Mouse (Mus musculus) midbrain, embryonic 11.5 days (tissue): ENCODE measurements around the gene Traf3ip2. TPM values are rescaled to one million over a fixed set of nuclear protein-coding genes. Genes with fewer than 3 reads are reported as not detected.

Experiments
- ATAC-seq: fragments of 200-750 bp; cut with Nextera tagmentation; 2 replicates; pipeline ENCODE4 v1.8.0; 2017; ENCODE audit warnings: moderate TSS enrichment, moderate library complexity; ENCODE audit not compliant: low FRiP score
- DNase-seq: peaks from one replicate; pipeline ENCODE4 v3.0.0; 2015; ENCODE audit warnings: low spot score; ENCODE audit errors: missing footprints
- H3K27ac ChIP-seq: fragments of 300-500 bp; sonication (generic); 2 replicates; pipeline ENCODE4 v1.5.1; 2014; ENCODE audit warnings: low read depth, low read length
- H3K27me3 ChIP-seq: fragments of 300-500 bp; sonication (generic); 2 replicates; pipeline ENCODE4 v1.6.1; 2014; ENCODE audit warnings: mild to moderate bottlenecking, low read length, moderate library complexity, mixed read lengths; ENCODE audit not compliant: control insufficient read depth, insufficient read depth
- H3K36me3 ChIP-seq: fragments of 300-500 bp; sonication (generic); 2 replicates; pipeline ENCODE4 v1.6.1; 2014; ENCODE audit warnings: mild to moderate bottlenecking, low read length, moderate library complexity, mixed read lengths; ENCODE audit not compliant: control insufficient read depth, insufficient read depth
- H3K4me1 ChIP-seq: fragments of 300-500 bp; sonication (generic); 2 replicates; pipeline ENCODE4 v1.6.1; 2014; ENCODE audit warnings: low read length; ENCODE audit not compliant: control insufficient read depth, insufficient read depth
- H3K4me2 ChIP-seq: fragments of 300-500 bp; sonication (generic); 2 replicates; pipeline ENCODE4 v1.6.1; 2014; ENCODE audit warnings: mild to moderate bottlenecking, moderate library complexity
- H3K4me3 ChIP-seq: fragments of 300-500 bp; sonication (generic); 2 replicates; pipeline ENCODE4 v1.5.1; 2014; ENCODE audit warnings: low read depth, low read length
- H3K9ac ChIP-seq: fragments of 300-500 bp; sonication (generic); 2 replicates; pipeline ENCODE4 v1.6.1; 2014; ENCODE audit warnings: low read length
- H3K9me3 ChIP-seq: fragments of 300-500 bp; sonication (generic); 2 replicates; pipeline ENCODE4 v1.6.1; 2016; ENCODE audit warnings: low read length; ENCODE audit not compliant: control insufficient read depth
- WGBS: fragments of 180-500 bp; shearing (Covaris S2); extraction: QIAGEN DNeasy Blood & Tissue Kit; methylation state at CpG from one replicate; pipeline ENCODE4 v1.1.7; 2014; 5-methylcytosine and 5-hydroxymethylcytosine counted together
- polyA plus RNA-seq: library from polyadenylated mRNA; unstranded; fragments of >200 nt; fragmentation: Nextera tagmentation; extraction: Ambion mirVana; gene quantifications from 2 replicates; pipeline ENCODE4 v1.2.1, GENCODE M21; 2014

The Traf3ip2 gene
- polyA plus RNA-seq, 1 experiment from 2014 or later: 3.9 TPM

- ATAC-seq: no peak
- H3K4me2 ChIP-seq: no peak overlapping the region
- no peaks in the 10 kb centered on the region for H3K27me3 ChIP-seq
- DNase-seq: peak; percentile 45
- no peaks in the 10 kb centered on the region; the same call in 1 of the 2 replicates for H3K9me3 ChIP-seq
- H3K36me3 ChIP-seq: no peaks in the 10 kb centered on the region
- H3K9ac ChIP-seq: no peak overlapping the region
- H3K4me1 ChIP-seq: no peaks in the 10 kb centered on the region
- no peak overlapping the region for H3K4me3 ChIP-seq
- 83% methylated on average over 3 of the region's 3 CpGs for WGBS
- H3K27ac ChIP-seq: no peak overlapping the region
Observed at GRCm38 (mm10) chr10:39595862-39596261, 16.9 kb upstream of the Traf3ip2 start.

GRCm38 (mm10) chr10:39597116-39597791 lies 15.5 kb upstream of the Traf3ip2 start:
- WGBS: 59% methylated on average over 9 of the region's 9 CpGs
- Histone ChIP-seq H3K4me3 (no peak overlapping the region), H3K4me2 (no peak overlapping the region), H3K9me3 (no peaks in the 10 kb centered on the region; the same call in 1 of the 2 replicates), H3K27me3 (no peaks in the 10 kb centered on the region), H3K36me3 (no peaks in the 10 kb centered on the region), H3K27ac (no peak overlapping the region), H3K9ac (peak overlapping the region; percentile 7; the same call in 1 of the 2 replicates), H3K4me1 (no peaks in the 10 kb centered on the region)
- ATAC-seq: no peak
- DNase-seq: no peak

- Histone ChIP-seq H3K27ac (no peak overlapping the region), H3K9me3 (no peaks in the 10 kb centered on the region; the same call in 1 of the 2 replicates), H3K9ac (no peak overlapping the region), H3K36me3 (no peaks in the 10 kb centered on the region), H3K27me3 (no peaks in the 10 kb centered on the region), H3K4me1 (no peaks in the 10 kb centered on the region), H3K4me2 (no peak overlapping the region), H3K4me3 (no peak overlapping the region)
- no peak for ATAC-seq
- DNase-seq: no peak
- WGBS: 63% methylated on average over 3 of the region's 3 CpGs
Observed at GRCm38 (mm10) chr10:39597792-39598183, 14.9 kb upstream of the Traf3ip2 start.

GRCm38 (mm10) chr10:39599601-39600000 lies 13.1 kb upstream of the Traf3ip2 start:
- H3K4me1 ChIP-seq: no peaks in the 10 kb centered on the region
- no peaks in the 10 kb centered on the region for H3K27me3 ChIP-seq
- ATAC-seq: no peak
- H3K4me3 ChIP-seq: no peak overlapping the region
- H3K36me3 ChIP-seq: no peaks in the 10 kb centered on the region
- H3K9me3 ChIP-seq: no peaks in the 10 kb centered on the region; the same call in 1 of the 2 replicates
- H3K9ac ChIP-seq: no peak overlapping the region
- no peak overlapping the region for H3K4me2 ChIP-seq
- no peak overlapping the region for H3K27ac ChIP-seq
- DNase-seq: no peak
- 86% methylated on average over 4 of the region's 4 CpGs for WGBS

GRCm38 (mm10) chr10:39600115-39600514 lies 12.6 kb upstream of the Traf3ip2 start:
- H3K9me3 ChIP-seq: peaks cover 3% of the 10 kb centered on the region; the same call in 1 of the 2 replicates
- no peak overlapping the region for H3K9ac ChIP-seq
- WGBS: 87% methylated on average over 1 of the region's 1 CpGs
- H3K36me3 ChIP-seq: no peaks in the 10 kb centered on the region
- no peaks in the 10 kb centered on the region for H3K27me3 ChIP-seq
- no peak for DNase-seq
- H3K4me1 ChIP-seq: no peaks in the 10 kb centered on the region
- H3K4me3 ChIP-seq: no peak overlapping the region
- H3K4me2 ChIP-seq: no peak overlapping the region
- H3K27ac ChIP-seq: no peak overlapping the region
- ATAC-seq: no peak

GRCm38 (mm10) chr10:39601068-39601467 lies 11.7 kb upstream of the Traf3ip2 start:
- no peaks in the 10 kb centered on the region for H3K4me1 ChIP-seq
- H3K27me3 ChIP-seq: no peaks in the 10 kb centered on the region
- H3K4me2 ChIP-seq: no peak overlapping the region
- 88% methylated on average over 5 of the region's 5 CpGs for WGBS
- no peak overlapping the region for H3K4me3 ChIP-seq
- ATAC-seq (no peak), DNase-seq (no peak)
- no peak overlapping the region for H3K27ac ChIP-seq
- no peak overlapping the region for H3K9ac ChIP-seq
- no peaks in the 10 kb centered on the region for H3K36me3 ChIP-seq
- peaks cover 3% of the 10 kb centered on the region; the same call in 1 of the 2 replicates for H3K9me3 ChIP-seq

- no peak overlapping the region for H3K27ac ChIP-seq
- 91% methylated on average over 1 of the region's 1 CpGs for WGBS
Observed at GRCm38 (mm10) chr10:39606434-39606833, 6.3 kb upstream of the Traf3ip2 start.

GRCm38 (mm10) chr10:39611234-39611633 lies 1.5 kb upstream of the Traf3ip2 start:
- no peaks in the 10 kb centered on the region for H3K27me3 ChIP-seq
- no peak overlapping the region for H3K9ac ChIP-seq
- ATAC-seq (no peak), DNase-seq (peak; percentile 82)
- no peaks in the 10 kb centered on the region for H3K36me3 ChIP-seq
- no peak overlapping the region for H3K4me2 ChIP-seq
- H3K27ac ChIP-seq: no peak overlapping the region
- peaks cover 8% of the 10 kb centered on the region for H3K4me1 ChIP-seq
- 76% methylated on average over 3 of the region's 3 CpGs for WGBS
- no peak overlapping the region for H3K4me3 ChIP-seq
- H3K9me3 ChIP-seq: no peaks in the 10 kb centered on the region

More at GRCm38 (mm10) chr10:39606434-39606833, 6.3 kb upstream of the Traf3ip2 start:
- Histone ChIP-seq H3K9ac (no peak overlapping the region), H3K4me3 (no peak overlapping the region), H3K4me2 (no peak overlapping the region), H3K27me3 (no peaks in the 10 kb centered on the region), H3K9me3 (peaks cover 3% of the 10 kb centered on the region; the same call in 1 of the 2 replicates), H3K36me3 (no peaks in the 10 kb centered on the region), H3K4me1 (no peaks in the 10 kb centered on the region)
- no peak for ATAC-seq
- peak; percentile 73 for DNase-seq

GRCm38 (mm10) chr10:39612131-39612530 lies 603 bp upstream of the Traf3ip2 start:
- Histone ChIP-seq H3K9ac (no peak overlapping the region), H3K4me3 (no peak overlapping the region), H3K27me3 (no peaks in the 10 kb centered on the region), H3K27ac (no peak overlapping the region), H3K9me3 (no peaks in the 10 kb centered on the region), H3K4me1 (peaks cover 8% of the 10 kb centered on the region), H3K36me3 (no peaks in the 10 kb centered on the region), H3K4me2 (no peak overlapping the region)
- ATAC-seq: no peak
- WGBS: 84% methylated on average over 2 of the region's 2 CpGs
- peak; percentile 59 for DNase-seq
